Mouse (Mus musculus): Measurements from ENCODE around the gene Ephx1.

DNA sequence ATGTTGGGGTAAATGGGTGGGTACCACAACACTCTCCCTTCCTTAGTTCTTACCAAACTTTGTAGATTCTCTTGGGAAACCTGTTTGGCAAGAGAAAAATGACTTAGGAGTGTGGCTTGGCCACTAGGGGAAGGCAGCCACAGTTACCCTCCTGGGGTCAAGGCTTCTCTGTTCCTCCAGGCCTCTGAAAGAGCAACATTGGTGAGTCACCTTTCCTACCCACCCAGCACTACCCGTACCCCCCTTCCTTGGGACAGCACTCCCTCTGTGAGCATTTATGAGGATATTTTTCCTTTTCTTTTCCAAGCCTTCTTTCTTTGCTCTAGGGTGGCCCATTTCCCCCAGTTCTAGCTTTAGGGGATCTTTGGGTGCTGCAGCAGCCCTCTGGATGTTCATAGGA lies 76.8 kb downstream of the Ephx1 start:
- no peak for TF ChIP-seq EP300 (optimal IDR thresholded peaks at IDR 0.05)
- peak; percentile 62 for TF ChIP-seq CTCF (IDR thresholded peaks at IDR 0.05; ENCODE audit: low read depth)
